ENCODE assay signal across 17 mouse cellular contexts in genomic region chr7:19022189-19022958, GRCm38 (mm10). TPM values are rescaled to one million over a fixed set of nuclear protein-coding genes. Genes with fewer than 3 reads are reported as not detected.
DNase-seq lines count a peak whose midpoint lies in the region; ATAC-seq and TF ChIP-seq lines count a peak whose summit lies in the region.
"Had no signal": no experiment of that assay in that cellular context is flagged by ENCODE, and none has a peak within 500 bp of the region (broad histone marks: within the 10 kb centered on the region; RNA-seq: fewer than 3 reads in every experiment).

No protein-coding gene starts in this region.

- intact Hi-C loops in left cerebral cortex, postnatal 10 days (cut with DNase I) = no loop called here

- peaks cover 28% of the 10 kb centered on the region for H3K4me1 ChIP-seq in limb, embryonic 13.5 days
- peaks cover 9% of the 10 kb centered on the region for H3K4me1 ChIP-seq in small intestine, adult 2 months (ENCODE audit: control insufficient read depth, insufficient read depth, insufficient read length, low read length)

- no peak for TF ChIP-seq CTCF in small intestine, adult 2 months (IDR thresholded peaks at IDR 0.05; ENCODE audit: extremely low read depth, insufficient read length, insufficient replicate concordance, low read depth, low read length)

- no peaks in the 10 kb centered on the region for H3K9me3 ChIP-seq in limb, embryonic 13.5 days

- H3K27me3 ChIP-seq in limb, embryonic 13.5 days = peaks cover 44% of the 10 kb centered on the region
- H3K27me3 ChIP-seq in small intestine, adult 2 months (ENCODE audit: control insufficient read depth, insufficient read depth, low read length) = peaks cover 5% of the 10 kb centered on the region

- H3K36me3 ChIP-seq in limb, embryonic 13.5 days = no peaks in the 10 kb centered on the region
- no peaks in the 10 kb centered on the region for H3K36me3 ChIP-seq in small intestine, adult 2 months (ENCODE audit: control insufficient read depth, insufficient read depth, low read length)

- peak overlapping the region; percentile 93 for H3K4me2 ChIP-seq in limb, embryonic 13.5 days (replicated peaks)

- no peak overlapping the region for H3K27ac ChIP-seq in limb, embryonic 13.5 days
- 0 out of 2 replicates have a peak overlapping the region, but pooled peaks have one; percentile 15 for H3K27ac ChIP-seq in small intestine, adult 2 months (ENCODE audit: insufficient read depth, low read depth, low read length)

- 0 out of 2 replicates have a peak overlapping the region, but pooled peaks have one; percentile 61 for H3K9ac ChIP-seq in limb, embryonic 13.5 days
- H3K9ac ChIP-seq: forebrain, postnatal 0 days had no signal

- peak; percentile 17 for DNase-seq in heart, postnatal 4 days
- no peak for DNase-seq in heart, adult 9 months (ENCODE audit: low spot score in 2 of 2)
- peak; percentile 60 for DNase-seq in MN1 (ENCODE audit: low spot score)
- DNase-seq in spleen, postnatal 10 days (ENCODE audit: low spot score in 2 of 2) = no peak
- no peak for DNase-seq in ovary, postnatal 36 days (ENCODE audit: low spot score)
- DNase-seq in left cerebral cortex, postnatal 10 days (ENCODE audit: extremely low spot score in 1 of 2, low spot score in 2 of 2) = no peak
- DNase-seq: adrenal gland, postnatal 36 days; forebrain, postnatal 0 days; gastrocnemius, postnatal 10 days; lung, postnatal 36 days; midbrain, embryonic 14.5 days had no signal

- no peak for TF ChIP-seq POLR2A in small intestine, adult 2 months (IDR thresholded peaks at IDR 0.05; ENCODE audit: low read depth, low read length)

- WGBS in limb, embryonic 13.5 days = 52% methylated on average over 18 of the region's 18 CpGs
- WGBS in small intestine, adult 2 months = 20% methylated on average over 18 of the region's 18 CpGs

- peak overlapping the region; percentile 84 for H3K4me3 ChIP-seq in limb, embryonic 13.5 days
- peak overlapping the region; percentile 63 for H3K4me3 ChIP-seq in small intestine, adult 2 months (ENCODE audit: low read depth, low read length)

- ATAC-seq in limb, embryonic 13.5 days (ENCODE audit: low FRiP score, low read depth) = no peak
- ATAC-seq: forebrain, postnatal 0 days had no signal

RNA-seq across cellular contexts. Expression of gene Foxa3, which starts 1.0 kb away (rescaled TPM):
- not detected for total RNA-seq in heart, postnatal 4 days (2021)
- polyA plus RNA-seq in limb, embryonic 13.5 days (2015; fragmentation: Nextera tagmentation; extraction: Ambion mirVana) = 3.5 and 4.1 TPM in 2 replicates
- polyA plus RNA-seq in small intestine, adult 2 months (2012; rRNA removed) = 17.8 and 19.9 TPM in 2 replicates
- total RNA-seq in left cerebral cortex, postnatal 10 days (2021) = not detected
- total RNA-seq: adrenal gland, postnatal 36 days; forebrain, postnatal 0 days; left cerebral cortex, adult 8-10 months had no signal
- polyA plus RNA-seq: forebrain, postnatal 0 days; heart, embryonic 14.5 days; hindbrain, embryonic 11.5 days; midbrain, embryonic 14.5 days had no signal

RNA-seq across cellular contexts. Expression of gene Sympk, which starts 1.8 kb away (rescaled TPM):
- total RNA-seq in heart, postnatal 4 days (2021) = 10 to 100 TPM; 57.3 to 62.5 TPM
- polyA plus RNA-seq in limb, embryonic 13.5 days (2015; fragmentation: Nextera tagmentation; extraction: Ambion mirVana) = 33.6 and 37.8 TPM in 2 replicates
- 50.4 and 71.8 TPM in 2 replicates for polyA plus RNA-seq in small intestine, adult 2 months (2012; rRNA removed)
- total RNA-seq in left cerebral cortex, postnatal 10 days (2021) = 10 to 100 TPM; 85.6 to 87.6 TPM

RNA-seq across cellular contexts. Expression of gene Irf2bp1, which starts 18.5 kb away (rescaled TPM):
- 10 to 100 TPM; 27.3 to 32.3 TPM for total RNA-seq in heart, postnatal 4 days (2021)
- 26.3 and 26.9 TPM in 2 replicates for polyA plus RNA-seq in limb, embryonic 13.5 days (2015; fragmentation: Nextera tagmentation; extraction: Ambion mirVana)
- 17.0 and 25.8 TPM in 2 replicates for polyA plus RNA-seq in small intestine, adult 2 months (2012; rRNA removed)
- 10 to 100 TPM; 44.8 to 46.1 TPM for total RNA-seq in left cerebral cortex, postnatal 10 days (2021)

RNA-seq across cellular contexts. Expression of gene Mypop, which starts 31.3 kb away (rescaled TPM):
- 1 to 10 TPM; 1.4 to 1.5 TPM for total RNA-seq in heart, postnatal 4 days (2021)
- polyA plus RNA-seq in limb, embryonic 13.5 days (2015; fragmentation: Nextera tagmentation; extraction: Ambion mirVana) = 5.2 and 6.3 TPM in 2 replicates
- 1.9 and 2.3 TPM in 2 replicates for polyA plus RNA-seq in small intestine, adult 2 months (2012; rRNA removed)
- total RNA-seq in left cerebral cortex, postnatal 10 days (2021) = 10 to 100 TPM; 30.8 to 31.7 TPM

RNA-seq across cellular contexts. Expression of gene Rsph6a, which starts 32.1 kb away (rescaled TPM):
- total RNA-seq in heart, postnatal 4 days (2021) = not detected
- polyA plus RNA-seq in limb, embryonic 13.5 days (2015; fragmentation: Nextera tagmentation; extraction: Ambion mirVana) = not detected in 2 replicates
- polyA plus RNA-seq in small intestine, adult 2 months (2012; rRNA removed) = not detected in 2 replicates
- under 1 TPM; 0.22 to 0.41 TPM for total RNA-seq in left cerebral cortex, postnatal 10 days (2021)
- total RNA-seq: adrenal gland, postnatal 36 days; gastrocnemius, postnatal 10 days had no signal
- polyA plus RNA-seq: heart, embryonic 14.5 days; hindbrain, embryonic 11.5 days; thymus, postnatal 0 days had no signal

Comparison
In these comparisons a context has a peak if more than half of its experiments do, and no peak if none do; other contexts are left out.
1. DNase-seq: peak in heart, postnatal 4 days (single experiment) and MN1 (single experiment); none in heart, adult 9 months (0 of 2), spleen, postnatal 10 days (0 of 2), ovary, postnatal 36 days (single experiment) and left cerebral cortex, postnatal 10 days (0 of 2).